Mouse (Mus musculus) lung, postnatal 0 days (tissue): ENCODE measurements at regions not wholly inside any gene's neighbourhood (a gene's known extent, or its start where the extent isn't known, plus 50 kb on each side); places are given as distances from the start of the nearest gene placed in this dataset.

Source experiments
- CTCF ChIP-seq: IDR thresholded peaks from 2 replicates; pipeline ENCODE4 v1.5.1; 2016; ENCODE audit warnings: antibody characterized with exemption, mild to moderate bottlenecking
- EP300 ChIP-seq: IDR thresholded peaks from 2 replicates; pipeline ENCODE4 v1.6.1; 2016; ENCODE audit warnings: antibody characterized with exemption, mild to moderate bottlenecking, control low read depth

- no peak for TF ChIP-seq CTCF
- TF ChIP-seq EP300 = no peak
These were observed 178.6 kb upstream of the Map3k1 start for GRCm38 (mm10) chr13:111987420-111987819.
